Mouse (Mus musculus): ENCODE measurements around the gene Eif2ak2. TPM values are rescaled to one million over a fixed set of nuclear protein-coding genes. Genes with fewer than 3 reads are reported as not detected.

The Eif2ak2 gene
- total RNA-seq, 1 experiment from 2014 or later, result 43.1 TPM

GRCm38 (mm10) chr17:78842271-78842928 lies 40.0 kb downstream of the Eif2ak2 start:
- no peak for ATAC-seq (ENCODE audit: extremely low read depth, insufficient number of reproducible peaks, low FRiP score, poor library complexity, severe bottlenecking)

GRCm38 (mm10) chr17:78836056-78836455 lies 46.3 kb downstream of the Eif2ak2 start:
- no peak for ATAC-seq (ENCODE audit: extremely low read depth, insufficient number of reproducible peaks, low FRiP score, poor library complexity, severe bottlenecking)

- peak; percentile 88 for ATAC-seq (ENCODE audit: extremely low read depth, insufficient number of reproducible peaks, low FRiP score, poor library complexity, severe bottlenecking)
These were observed 47.2 kb downstream of the Eif2ak2 start, which contains the start of the genes Heatr5b and Gpatch11 for GRCm38 (mm10) chr17:78834856-78835835. Gene Heatr5b, minus strand, starts transcription at chr17:78835364. Gene Gpatch11, plus strand, starts transcription at chr17:78835567.

- no peak for ATAC-seq (ENCODE audit: extremely low read depth, insufficient number of reproducible peaks, low FRiP score, poor library complexity, severe bottlenecking)
These were observed 58.0 kb downstream of the Eif2ak2 start for GRCm38 (mm10) chr17:78824346-78824745.

GRCm38 (mm10) chr17:78809582-78809981 lies 72.8 kb downstream of the Eif2ak2 start:
- no peak for ATAC-seq (ENCODE audit: extremely low read depth, insufficient number of reproducible peaks, low FRiP score, poor library complexity, severe bottlenecking)

GRCm38 (mm10) chr17:78809019-78809418 lies 73.4 kb downstream of the Eif2ak2 start:
- peak; percentile 33; the same call in 1 of the 2 replicates for ATAC-seq (ENCODE audit: extremely low read depth, insufficient number of reproducible peaks, low FRiP score, poor library complexity, severe bottlenecking)

Other genes starting within 250 kb of the Eif2ak2 start
- 41.8 and 51.0 TPM in 2 replicates for gene Strn, start 145.4 kb downstream of the Eif2ak2 start, total RNA-seq (2017)
- 26.3 and 32.7 TPM in 2 replicates for gene Heatr5b, start 47.2 kb downstream of the Eif2ak2 start, total RNA-seq (2017)
- gene Gpatch11, start 47.0 kb downstream of the Eif2ak2 start, total RNA-seq (2017), result 41.1 and 60.0 TPM in 2 replicates
- gene Sult6b1, start 24.4 kb upstream of the Eif2ak2 start, total RNA-seq (2017), result not detected in 2 replicates
- 35.7 and 39.7 TPM in 2 replicates for gene Cebpzos, start 33.9 kb upstream of the Eif2ak2 start, total RNA-seq (2017)
- gene Cebpz, start 54.5 kb upstream of the Eif2ak2 start, total RNA-seq (2017), result 116 and 117 TPM in 2 replicates
- 30.1 and 30.5 TPM in 2 replicates for gene Ndufaf7, start 54.6 kb upstream of the Eif2ak2 start, total RNA-seq (2017)
- gene Prkd3, start 138.2 kb upstream of the Eif2ak2 start, total RNA-seq (2017), result 46.9 and 51.2 TPM in 2 replicates
- 0.74 and 1.9 TPM in 2 replicates for gene Qpct, start 169.3 kb upstream of the Eif2ak2 start, total RNA-seq (2017)